Mouse (Mus musculus): ENCODE measurements around the gene Eef1a1. TPM values are rescaled to one million over a fixed set of nuclear protein-coding genes. Genes with fewer than 3 reads are reported as not detected.

The Eef1a1 gene
- polyA plus RNA-seq, 2 experiments: 6,070 to 9,083 TPM

- H3K9me3 ChIP-seq (ENCODE audit: control insufficient read depth, low read length): no peaks in the 10 kb centered on the region
- no peak overlapping the region for H3K4me3 ChIP-seq (replicated peaks; ENCODE audit: low read length)
- peak overlapping the region; percentile 38; the same call in 1 of the 2 replicates for H3K27ac ChIP-seq (replicated peaks; ENCODE audit: low read depth, low read length)
- H3K36me3 ChIP-seq (ENCODE audit: control insufficient read depth, insufficient read depth, low read length): no peaks in the 10 kb centered on the region
- H3K4me1 ChIP-seq (ENCODE audit: control insufficient read depth, insufficient read depth, low read length): peaks cover 8% of the 10 kb centered on the region
- no peak overlapping the region for H3K9ac ChIP-seq (ENCODE audit: low read depth, low read length, severe bottlenecking)
- H3K27me3 ChIP-seq (ENCODE audit: control insufficient read depth, insufficient read depth, low read length): no peaks in the 10 kb centered on the region
- DNase-seq (ENCODE audit: low spot score) (no peak), ATAC-seq (ENCODE audit: low FRiP score, low read depth) (no peak)
- H3K4me2 ChIP-seq (replicated peaks; ENCODE audit: low read depth, low read length, severe bottlenecking): 0 out of 2 replicates have a peak overlapping the region, but pooled peaks have one; percentile 10
- no peak for TF ChIP-seq POLR2A (IDR thresholded peaks at IDR 0.05; ENCODE audit: borderline replicate concordance, extremely low read depth, insufficient read depth, insufficient read length)
- 17% methylated on average over 6 of the region's 6 CpGs for WGBS
These were observed 14.5 kb upstream of the Eef1a1 start for GRCm38 (mm10) chr9:78503223-78504079.

GRCm38 (mm10) chr9:78501284-78501683, 12.3 kb upstream of the Eef1a1 start:
- no peaks in the 10 kb centered on the region for H3K36me3 ChIP-seq (ENCODE audit: control insufficient read depth, insufficient read depth, low read length)
- no peak overlapping the region for H3K4me3 ChIP-seq (replicated peaks; ENCODE audit: low read length)
- H3K27ac ChIP-seq (replicated peaks; ENCODE audit: low read depth, low read length): no peak overlapping the region
- no peak for TF ChIP-seq POLR2A (IDR thresholded peaks at IDR 0.05; ENCODE audit: borderline replicate concordance, extremely low read depth, insufficient read depth, insufficient read length)
- H3K9ac ChIP-seq (ENCODE audit: low read depth, low read length, severe bottlenecking): no peak overlapping the region
- no peak overlapping the region for H3K4me2 ChIP-seq (replicated peaks; ENCODE audit: low read depth, low read length, severe bottlenecking)
- 88% methylated on average over 4 of the region's 4 CpGs for whole genome bisulfite sequencing
- ATAC-seq (ENCODE audit: low FRiP score, low read depth) (no peak), DNase-seq (ENCODE audit: low spot score) (no peak)
- no peaks in the 10 kb centered on the region for H3K9me3 ChIP-seq (ENCODE audit: control insufficient read depth, low read length)
- H3K4me1 ChIP-seq (ENCODE audit: control insufficient read depth, insufficient read depth, low read length): peaks cover 8% of the 10 kb centered on the region
- H3K27me3 ChIP-seq (ENCODE audit: control insufficient read depth, insufficient read depth, low read length): no peaks in the 10 kb centered on the region

DNA sequence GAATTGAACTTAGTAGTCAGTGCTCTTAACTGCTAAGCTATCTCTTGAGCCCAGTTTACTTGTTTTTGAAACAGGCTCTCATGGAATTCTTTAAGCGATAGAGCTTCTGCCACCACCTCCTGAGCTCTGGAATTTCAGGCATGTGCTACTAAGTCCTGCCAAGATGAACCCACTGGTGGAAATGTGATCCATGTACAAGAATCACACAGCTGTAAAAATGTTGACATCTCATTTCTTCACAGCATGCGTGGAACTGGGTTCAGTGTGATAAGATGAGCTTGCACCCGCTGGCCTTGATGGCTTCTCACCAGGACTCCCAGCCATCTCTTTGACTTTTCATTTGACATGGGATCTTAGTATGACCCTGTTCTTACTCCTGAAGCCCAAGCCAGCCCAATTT, 11.4 kb upstream of the Eef1a1 start:
- H3K9ac ChIP-seq (ENCODE audit: low read depth, low read length, severe bottlenecking): no peak overlapping the region
- no peak overlapping the region for H3K4me3 ChIP-seq (replicated peaks; ENCODE audit: low read length)
- no peak overlapping the region for H3K27ac ChIP-seq (replicated peaks; ENCODE audit: low read depth, low read length)
- H3K27me3 ChIP-seq (ENCODE audit: control insufficient read depth, insufficient read depth, low read length): no peaks in the 10 kb centered on the region
- ATAC-seq (ENCODE audit: low FRiP score, low read depth) (no peak), DNase-seq (ENCODE audit: low spot score) (no peak)
- peaks cover 8% of the 10 kb centered on the region for H3K4me1 ChIP-seq (ENCODE audit: control insufficient read depth, insufficient read depth, low read length)
- no peak for TF ChIP-seq POLR2A (IDR thresholded peaks at IDR 0.05; ENCODE audit: borderline replicate concordance, extremely low read depth, insufficient read depth, insufficient read length)
- WGBS: 48% methylated on average over 3 of the region's 3 CpGs
- no peak overlapping the region for H3K4me2 ChIP-seq (replicated peaks; ENCODE audit: low read depth, low read length, severe bottlenecking)
- no peaks in the 10 kb centered on the region for H3K36me3 ChIP-seq (ENCODE audit: control insufficient read depth, insufficient read depth, low read length)
- H3K9me3 ChIP-seq (ENCODE audit: control insufficient read depth, low read length): no peaks in the 10 kb centered on the region

GRCm38 (mm10) chr9:78493171-78493570, 4.2 kb upstream of the Eef1a1 start:
- ATAC-seq (ENCODE audit: low FRiP score, low read depth) (no peak), DNase-seq (ENCODE audit: low spot score) (no peak)
- no peak for TF ChIP-seq POLR2A (IDR thresholded peaks at IDR 0.05; ENCODE audit: borderline replicate concordance, extremely low read depth, insufficient read depth, insufficient read length)
- Histone ChIP-seq H3K27me3 (ENCODE audit: control insufficient read depth, insufficient read depth, low read length) (no peaks in the 10 kb centered on the region), H3K4me1 (ENCODE audit: control insufficient read depth, insufficient read depth, low read length) (no peaks in the 10 kb centered on the region), H3K9ac (ENCODE audit: low read depth, low read length, severe bottlenecking) (no peak overlapping the region), H3K9me3 (ENCODE audit: control insufficient read depth, low read length) (no peaks in the 10 kb centered on the region), H3K4me3 (replicated peaks; ENCODE audit: low read length) (no peak overlapping the region), H3K4me2 (replicated peaks; ENCODE audit: low read depth, low read length, severe bottlenecking) (no peak overlapping the region), H3K36me3 (ENCODE audit: control insufficient read depth, insufficient read depth, low read length) (no peaks in the 10 kb centered on the region), H3K27ac (replicated peaks; ENCODE audit: low read depth, low read length) (no peak overlapping the region)
- WGBS: 92% methylated on average over 7 of the region's 7 CpGs

DNA sequence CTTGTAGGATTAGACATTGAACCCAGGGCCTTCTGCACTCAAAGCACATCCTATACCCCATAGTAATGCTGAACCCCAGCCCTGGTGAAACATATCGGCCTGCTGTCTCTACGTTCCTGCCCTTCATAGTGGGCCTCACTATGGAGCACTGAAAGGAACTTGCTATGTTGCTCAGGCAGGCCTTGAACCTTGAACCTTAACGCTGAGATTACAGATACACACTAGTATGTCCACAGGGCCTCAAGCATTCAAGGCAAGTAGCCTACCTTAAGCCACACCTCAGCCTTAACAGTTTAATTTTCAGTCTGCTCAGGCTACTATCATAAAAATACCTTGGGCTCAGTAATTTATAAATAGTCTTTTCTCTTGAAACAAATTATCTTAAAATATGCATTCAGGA, 3.3 kb upstream of the Eef1a1 start:
- ATAC-seq (ENCODE audit: low FRiP score, low read depth): no peak
- DNase-seq (ENCODE audit: low spot score): no peak
- Histone ChIP-seq H3K4me3 (replicated peaks; ENCODE audit: low read length) (no peak overlapping the region), H3K9ac (ENCODE audit: low read depth, low read length, severe bottlenecking) (no peak overlapping the region), H3K4me2 (replicated peaks; ENCODE audit: low read depth, low read length, severe bottlenecking) (no peak overlapping the region), H3K27ac (replicated peaks; ENCODE audit: low read depth, low read length) (no peak overlapping the region), H3K9me3 (ENCODE audit: control insufficient read depth, low read length) (no peaks in the 10 kb centered on the region), H3K27me3 (ENCODE audit: control insufficient read depth, insufficient read depth, low read length) (no peaks in the 10 kb centered on the region), H3K36me3 (ENCODE audit: control insufficient read depth, insufficient read depth, low read length) (no peaks in the 10 kb centered on the region), H3K4me1 (ENCODE audit: control insufficient read depth, insufficient read depth, low read length) (no peaks in the 10 kb centered on the region)
- 90% methylated on average over 3 of the region's 3 CpGs for WGBS
- no peak for TF ChIP-seq POLR2A (IDR thresholded peaks at IDR 0.05; ENCODE audit: borderline replicate concordance, extremely low read depth, insufficient read depth, insufficient read length)
